Mouse (Mus musculus) embryonic fibroblast, embryonic 13.5 days (primary cell): ENCODE results near the gene Stxbp6.

Source experiments
- CTCF ChIP-seq: IDR thresholded peaks from 2 replicates; pipeline ENCODE4 v1.5.1; 2011; ENCODE audit warnings: mild to moderate bottlenecking, control low read depth, low read length, moderate library complexity, borderline replicate concordance; ENCODE audit not compliant: insufficient read depth
- POLR2A ChIP-seq: IDR thresholded peaks from 2 replicates; pipeline ENCODE4 v1.6.1; 2011; ENCODE audit warnings: low read depth, mild to moderate bottlenecking, control low read depth, low read length, moderate library complexity

- TF ChIP-seq POLR2A (no peak), CTCF (no peak)
These were observed 175.2 kb downstream of the Stxbp6 start for GRCm38 (mm10) chr12:44899173-44899870.
